Mouse (Mus musculus): ENCODE measurements around the gene Ppargc1a. TPM values are rescaled to one million over a fixed set of nuclear protein-coding genes. Genes with fewer than 3 reads are reported as not detected.

Gene Ppargc1a
- 15.0 and 17.1 TPM in 2 replicates for polyA plus RNA-seq (2015; fragmentation: Nextera tagmentation; extraction: Ambion mirVana)

- H3K27me3 ChIP-seq (ENCODE audit: control insufficient read depth, insufficient read depth, low read depth, low read length), result no peaks in the 10 kb centered on the region
- ATAC-seq, result peak; percentile 36; the same call in 1 of the 2 replicates
- H3K4me2 ChIP-seq (ENCODE audit: low read length), result peak within 1 kb of the TSS; percentile 33
- H3K4me1 ChIP-seq (ENCODE audit: control insufficient read depth, insufficient read depth, low read length), result peaks cover 12% of the 10 kb centered on the region
- no peak within 1 kb of the TSS for H3K9ac ChIP-seq (ENCODE audit: low read depth, low read length)
- H3K27ac ChIP-seq (ENCODE audit: low read length), result 0 out of 2 replicates have a peak within 1 kb of the TSS, but pooled peaks have one; percentile 5
- no peaks in the 10 kb centered on the region for H3K36me3 ChIP-seq (ENCODE audit: control insufficient read depth, insufficient read depth, low read length)
- H3K9me3 ChIP-seq (replicated peaks; ENCODE audit: control insufficient read depth, low read length, poor library complexity, severe bottlenecking), result no peaks in the 10 kb centered on the region
- no peak within 1 kb of the TSS for H3K4me3 ChIP-seq (ENCODE audit: low read depth, low read length)
- 35% methylated on average over 6 of the region's 6 CpGs for WGBS
These were observed at the start of gene Ppargc1a for GRCm38 (mm10) chr5:51567659-51568058. Ppargc1a (minus strand) TSS chr5:51567726.

GRCm38 (mm10) chr5:51616877-51617276 is 49.4 kb upstream of the Ppargc1a start:
- Histone ChIP-seq H3K36me3 (ENCODE audit: control insufficient read depth, insufficient read depth, low read length) (no peaks in the 10 kb centered on the region), H3K4me3 (ENCODE audit: low read depth, low read length) (no peak overlapping the region), H3K4me2 (ENCODE audit: low read length) (no peak overlapping the region), H3K27ac (ENCODE audit: low read length) (no peak overlapping the region), H3K4me1 (ENCODE audit: control insufficient read depth, insufficient read depth, low read length) (no peaks in the 10 kb centered on the region), H3K9me3 (replicated peaks; ENCODE audit: control insufficient read depth, low read length, poor library complexity, severe bottlenecking) (no peaks in the 10 kb centered on the region), H3K27me3 (ENCODE audit: control insufficient read depth, insufficient read depth, low read depth, low read length) (no peaks in the 10 kb centered on the region), H3K9ac (ENCODE audit: low read depth, low read length) (no peak overlapping the region)
- ATAC-seq, result no peak
- 89% methylated on average over 1 of the region's 1 CpGs for whole genome bisulfite sequencing

GRCm38 (mm10) chr5:51612049-51612448 is 44.5 kb upstream of the Ppargc1a start:
- H3K4me2 ChIP-seq (ENCODE audit: low read length), result no peak overlapping the region
- no peak overlapping the region for H3K27ac ChIP-seq (ENCODE audit: low read length)
- no peaks in the 10 kb centered on the region for H3K9me3 ChIP-seq (replicated peaks; ENCODE audit: control insufficient read depth, low read length, poor library complexity, severe bottlenecking)
- no peak overlapping the region for H3K4me3 ChIP-seq (ENCODE audit: low read depth, low read length)
- H3K36me3 ChIP-seq (ENCODE audit: control insufficient read depth, insufficient read depth, low read length), result no peaks in the 10 kb centered on the region
- no peaks in the 10 kb centered on the region for H3K4me1 ChIP-seq (ENCODE audit: control insufficient read depth, insufficient read depth, low read length)
- ATAC-seq, result no peak
- no peaks in the 10 kb centered on the region for H3K27me3 ChIP-seq (ENCODE audit: control insufficient read depth, insufficient read depth, low read depth, low read length)
- H3K9ac ChIP-seq (ENCODE audit: low read depth, low read length), result no peak overlapping the region
- WGBS, result 86% methylated on average over 4 of the region's 4 CpGs

- H3K27me3 ChIP-seq (ENCODE audit: control insufficient read depth, insufficient read depth, low read depth, low read length), result no peaks in the 10 kb centered on the region
- H3K9ac ChIP-seq (ENCODE audit: low read depth, low read length), result no peak overlapping the region
- H3K4me2 ChIP-seq (ENCODE audit: low read length), result no peak overlapping the region
- H3K4me1 ChIP-seq (ENCODE audit: control insufficient read depth, insufficient read depth, low read length), result no peaks in the 10 kb centered on the region
- H3K4me3 ChIP-seq (ENCODE audit: low read depth, low read length), result no peak overlapping the region
- H3K9me3 ChIP-seq (replicated peaks; ENCODE audit: control insufficient read depth, low read length, poor library complexity, severe bottlenecking), result no peaks in the 10 kb centered on the region
- ATAC-seq, result no peak
- H3K36me3 ChIP-seq (ENCODE audit: control insufficient read depth, insufficient read depth, low read length), result no peaks in the 10 kb centered on the region
- no peak overlapping the region for H3K27ac ChIP-seq (ENCODE audit: low read length)
- WGBS, result 83% methylated on average over 6 of the region's 6 CpGs
These were observed 40.4 kb upstream of the Ppargc1a start for GRCm38 (mm10) chr5:51607686-51608480.

DNA sequence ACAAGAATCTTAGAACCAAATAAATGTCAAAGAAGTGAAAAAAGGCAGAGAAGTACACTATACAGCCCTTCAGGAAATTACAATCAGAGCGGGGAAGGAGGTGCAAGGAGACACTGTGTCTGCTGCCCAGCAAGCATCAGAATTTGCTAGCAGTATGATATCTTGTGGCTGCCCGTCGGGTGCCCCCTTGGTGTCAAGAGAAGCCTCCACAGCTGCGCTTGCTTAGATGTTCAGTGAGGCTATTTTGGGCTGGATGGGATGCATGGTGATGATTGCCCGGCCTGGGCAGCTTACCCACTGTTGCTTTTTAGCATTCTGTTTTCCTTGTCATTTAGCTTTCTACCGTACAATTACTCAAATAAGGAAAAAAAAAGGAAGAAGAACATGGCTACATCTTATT is 32.0 kb upstream of the Ppargc1a start:
- no peak for ATAC-seq
- H3K4me1 ChIP-seq (ENCODE audit: control insufficient read depth, insufficient read depth, low read length), result no peaks in the 10 kb centered on the region
- 84% methylated on average over 6 of the region's 6 CpGs for WGBS
- no peak overlapping the region for H3K4me2 ChIP-seq (ENCODE audit: low read length)
- no peaks in the 10 kb centered on the region for H3K36me3 ChIP-seq (ENCODE audit: control insufficient read depth, insufficient read depth, low read length)
- H3K9ac ChIP-seq (ENCODE audit: low read depth, low read length), result no peak overlapping the region
- H3K27ac ChIP-seq (ENCODE audit: low read length), result no peak overlapping the region
- H3K9me3 ChIP-seq (replicated peaks; ENCODE audit: control insufficient read depth, low read length, poor library complexity, severe bottlenecking), result no peaks in the 10 kb centered on the region
- no peak overlapping the region for H3K4me3 ChIP-seq (ENCODE audit: low read depth, low read length)
- H3K27me3 ChIP-seq (ENCODE audit: control insufficient read depth, insufficient read depth, low read depth, low read length), result no peaks in the 10 kb centered on the region

DNA sequence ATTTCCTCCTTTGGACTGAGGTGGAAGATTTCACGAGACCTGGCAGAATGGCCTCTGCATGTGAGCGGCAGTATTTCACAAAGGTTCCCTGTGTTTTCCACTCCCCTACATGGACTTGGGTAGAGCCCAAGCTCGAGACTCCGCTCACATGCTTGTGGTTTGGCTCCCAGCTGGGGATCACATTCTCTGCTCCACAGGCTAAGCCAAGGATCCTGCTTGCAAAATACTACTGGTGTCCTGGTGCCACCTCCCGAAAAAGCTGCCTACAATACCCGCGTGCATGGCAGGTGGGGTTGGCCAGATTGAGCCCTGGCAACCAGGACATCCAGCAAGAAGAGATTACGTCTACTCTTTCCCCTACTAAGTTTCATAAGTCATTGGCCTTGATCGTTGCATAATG is 28.1 kb upstream of the Ppargc1a start:
- Histone ChIP-seq H3K27me3 (ENCODE audit: control insufficient read depth, insufficient read depth, low read depth, low read length) (no peaks in the 10 kb centered on the region), H3K27ac (ENCODE audit: low read length) (no peak overlapping the region), H3K36me3 (ENCODE audit: control insufficient read depth, insufficient read depth, low read length) (no peaks in the 10 kb centered on the region), H3K4me2 (ENCODE audit: low read length) (no peak overlapping the region), H3K4me3 (ENCODE audit: low read depth, low read length) (no peak overlapping the region), H3K9me3 (replicated peaks; ENCODE audit: control insufficient read depth, low read length, poor library complexity, severe bottlenecking) (no peaks in the 10 kb centered on the region), H3K9ac (ENCODE audit: low read depth, low read length) (no peak overlapping the region), H3K4me1 (ENCODE audit: control insufficient read depth, insufficient read depth, low read length) (peaks cover 5% of the 10 kb centered on the region; the same call in 1 of the 2 replicates)
- ATAC-seq, result no peak
- 92% methylated on average over 9 of the region's 9 CpGs for WGBS

DNA sequence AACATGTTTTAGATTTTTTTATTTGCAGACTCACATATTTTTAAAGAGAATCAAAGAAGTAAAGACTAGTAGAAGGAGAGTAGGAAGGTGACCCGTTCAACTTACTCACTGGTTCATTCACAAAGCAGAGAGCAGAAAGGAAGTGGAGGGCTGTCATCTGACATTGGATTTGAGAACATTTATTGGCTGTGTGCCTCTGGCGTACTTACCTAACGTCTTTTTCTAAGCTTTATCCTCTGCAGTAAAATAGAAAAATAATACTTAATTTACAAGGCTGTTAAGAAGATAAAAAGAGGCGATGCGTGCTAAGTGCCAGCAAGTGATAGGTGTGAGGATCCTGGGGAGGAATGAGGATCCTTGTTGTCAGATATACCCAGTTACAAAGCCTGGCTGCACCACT is 24.7 kb upstream of the Ppargc1a start:
- Histone ChIP-seq H3K4me3 (ENCODE audit: low read depth, low read length) (no peak overlapping the region), H3K9ac (ENCODE audit: low read depth, low read length) (no peak overlapping the region), H3K27ac (ENCODE audit: low read length) (no peak overlapping the region), H3K36me3 (ENCODE audit: control insufficient read depth, insufficient read depth, low read length) (no peaks in the 10 kb centered on the region), H3K4me1 (ENCODE audit: control insufficient read depth, insufficient read depth, low read length) (peaks cover 5% of the 10 kb centered on the region; the same call in 1 of the 2 replicates), H3K4me2 (ENCODE audit: low read length) (no peak overlapping the region), H3K9me3 (replicated peaks; ENCODE audit: control insufficient read depth, low read length, poor library complexity, severe bottlenecking) (no peaks in the 10 kb centered on the region), H3K27me3 (ENCODE audit: control insufficient read depth, insufficient read depth, low read depth, low read length) (no peaks in the 10 kb centered on the region)
- no peak for ATAC-seq
- 62% methylated on average over 5 of the region's 5 CpGs for WGBS

- no peaks in the 10 kb centered on the region for H3K27me3 ChIP-seq (ENCODE audit: control insufficient read depth, insufficient read depth, low read depth, low read length)
- no peaks in the 10 kb centered on the region for H3K9me3 ChIP-seq (replicated peaks; ENCODE audit: control insufficient read depth, low read length, poor library complexity, severe bottlenecking)
- no peak overlapping the region for H3K4me2 ChIP-seq (ENCODE audit: low read length)
- no peak overlapping the region for H3K4me3 ChIP-seq (ENCODE audit: low read depth, low read length)
- H3K27ac ChIP-seq (ENCODE audit: low read length), result no peak overlapping the region
- peaks cover 5% of the 10 kb centered on the region; the same call in 1 of the 2 replicates for H3K4me1 ChIP-seq (ENCODE audit: control insufficient read depth, insufficient read depth, low read length)
- H3K36me3 ChIP-seq (ENCODE audit: control insufficient read depth, insufficient read depth, low read length), result no peaks in the 10 kb centered on the region
- ATAC-seq, result no peak
- 53% methylated on average over 11 of the region's 11 CpGs for WGBS
- no peak overlapping the region for H3K9ac ChIP-seq (ENCODE audit: low read depth, low read length)
These were observed 24.1 kb upstream of the Ppargc1a start for GRCm38 (mm10) chr5:51591537-51592154.

- H3K4me3 ChIP-seq (ENCODE audit: low read depth, low read length), result no peak overlapping the region
- H3K9ac ChIP-seq (ENCODE audit: low read depth, low read length), result no peak overlapping the region
- no peak overlapping the region for H3K27ac ChIP-seq (ENCODE audit: low read length)
- H3K36me3 ChIP-seq (ENCODE audit: control insufficient read depth, insufficient read depth, low read length), result no peaks in the 10 kb centered on the region
- H3K4me2 ChIP-seq (ENCODE audit: low read length), result no peak overlapping the region
- H3K9me3 ChIP-seq (replicated peaks; ENCODE audit: control insufficient read depth, low read length, poor library complexity, severe bottlenecking), result no peaks in the 10 kb centered on the region
- no peaks in the 10 kb centered on the region for H3K27me3 ChIP-seq (ENCODE audit: control insufficient read depth, insufficient read depth, low read depth, low read length)
- ATAC-seq, result no peak
- no peaks in the 10 kb centered on the region for H3K4me1 ChIP-seq (ENCODE audit: control insufficient read depth, insufficient read depth, low read length)
- WGBS, result 94% methylated on average over 2 of the region's 2 CpGs
These were observed 18.7 kb upstream of the Ppargc1a start for GRCm38 (mm10) chr5:51586187-51586586.
